Mouse (Mus musculus) cerebellum, adult 2 months (tissue): ENCODE measurements at regions not wholly inside any gene's neighbourhood (a gene's known extent, or its start where the extent isn't known, plus 50 kb on each side); places are given as distances from the start of the nearest gene placed in this dataset.

Source experiments
- CTCF ChIP-seq: fragments of 200-500 bp; IDR thresholded peaks from 2 replicates; pipeline ENCODE4 v1.5.1; 2011; ENCODE audit warnings: low read depth, mild to moderate bottlenecking, control low read depth, low read length, moderate library complexity, borderline replicate concordance; ENCODE audit not compliant: insufficient read depth
- POLR2A ChIP-seq: fragments of 200-500 bp; IDR thresholded peaks from 2 replicates; pipeline ENCODE4 v1.6.1; 2011; ENCODE audit warnings: low read length, control low read depth, borderline replicate concordance; ENCODE audit not compliant: insufficient read depth

GRCm38 (mm10) chr13:42394572-42394971, 93.3 kb downstream of the Edn1 start:
- TF ChIP-seq CTCF: no peak
- TF ChIP-seq POLR2A: no peak
